Mouse (Mus musculus) megakaryocyte, embryonic 14.5 days (primary cell): ENCODE data around the gene Eef1g.

Experiments
- FLI1 ChIP-seq: IDR thresholded peaks from 2 replicates; pipeline ENCODE4 v1.6.1; 2012; ENCODE audit warnings: low read length, inconsistent platforms, mixed read lengths
- GATA1 ChIP-seq: IDR thresholded peaks from 3 replicates; pipeline ENCODE4 v1.6.1; 2012; ENCODE audit warnings: mixed read lengths, low read length, inconsistent platforms, borderline replicate concordance

DNA sequence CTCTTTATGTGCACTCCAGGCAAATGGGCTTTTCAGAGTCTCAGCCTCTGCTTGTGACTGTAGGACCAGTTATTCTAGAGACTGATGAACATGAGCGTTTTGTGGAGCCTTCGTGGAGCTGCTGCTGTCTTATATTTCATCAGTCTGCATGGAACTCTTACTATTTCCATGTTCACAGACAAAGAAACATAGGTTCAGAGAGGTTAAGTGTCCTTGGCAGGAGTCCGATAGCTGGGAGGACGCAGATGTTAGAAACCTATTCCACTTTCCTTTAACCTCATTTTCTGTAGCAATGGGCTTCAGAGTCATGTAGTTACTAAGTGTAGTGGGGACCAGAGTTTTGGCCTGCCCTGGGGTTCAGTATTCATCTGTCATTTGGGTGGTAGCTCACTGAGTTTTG lies 32.4 kb downstream of the Eef1g start:
- no peak for TF ChIP-seq GATA1
- no peak for TF ChIP-seq FLI1
